Mouse (Mus musculus) liver, adult 10 weeks (tissue): ENCODE results near the gene Unc119b. TPM values are rescaled to one million over a fixed set of nuclear protein-coding genes. Genes with fewer than 3 reads are reported as not detected.

Source experiments
- polyA plus RNA-seq: library from polyadenylated mRNA; stranded (reverse); fragments of 350-450 nt; fragmentation: Illumina TruSeq; extraction: RNeasy Lipid Tissue Mini Kit (QIAGEN cat#74804); gene quantifications from one replicate; pipeline ENCODE4 v1.2.3, GENCODE M21; 2014; ENCODE audit warnings: low read depth, low replicate concordance

Unc119b gene
- 4.4 TPM for polyA plus RNA-seq

DNA sequence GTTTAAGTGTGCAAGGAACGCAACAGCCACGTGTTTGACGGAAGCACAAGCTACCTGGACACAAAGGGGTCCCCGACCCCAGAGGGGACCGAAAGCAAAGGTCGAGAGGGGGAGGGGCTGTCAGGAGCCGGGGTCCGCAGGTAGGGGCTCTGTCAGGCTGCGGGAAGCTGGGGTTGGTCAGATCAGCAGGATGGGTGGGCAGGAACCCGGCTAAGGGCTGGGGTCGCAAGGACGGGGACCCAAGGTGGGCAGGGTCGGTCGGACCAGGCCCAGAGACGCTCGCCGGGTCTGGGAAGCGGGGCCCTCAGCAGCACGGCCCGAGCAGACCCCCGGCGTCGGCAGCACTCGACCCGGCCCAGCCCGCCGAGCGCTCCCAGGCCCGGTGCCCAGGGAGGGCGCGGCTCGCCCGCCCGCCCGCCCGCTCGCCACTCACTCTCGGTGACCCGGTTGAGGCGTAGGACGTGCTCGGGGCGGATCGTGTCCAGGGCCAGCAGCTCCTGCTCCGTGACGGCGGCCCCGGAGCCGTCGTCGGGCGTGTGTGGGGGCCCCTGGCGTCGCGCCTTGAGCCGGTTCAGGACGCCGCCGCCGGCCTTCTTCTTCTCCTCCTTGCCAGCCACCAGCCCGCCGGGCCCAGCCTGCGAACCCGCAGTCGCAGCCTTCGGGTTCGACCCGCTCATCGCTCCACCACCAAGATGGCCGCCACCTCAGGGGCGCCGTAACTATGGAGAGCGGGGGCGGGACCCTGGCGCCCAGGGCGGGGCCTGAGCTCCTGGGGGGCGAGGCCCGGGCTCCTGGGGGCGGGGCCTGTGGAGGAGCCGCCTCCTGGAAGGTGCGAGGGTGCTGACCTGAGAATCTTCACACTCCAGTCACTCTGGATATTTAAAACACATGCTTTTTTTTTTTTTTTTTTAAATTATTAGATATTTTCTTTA, at the start of gene Unc119b:
Gene Unc119b, minus strand, starts transcription at position 742 of the 932 bp plus-strand sequence.

DNA sequence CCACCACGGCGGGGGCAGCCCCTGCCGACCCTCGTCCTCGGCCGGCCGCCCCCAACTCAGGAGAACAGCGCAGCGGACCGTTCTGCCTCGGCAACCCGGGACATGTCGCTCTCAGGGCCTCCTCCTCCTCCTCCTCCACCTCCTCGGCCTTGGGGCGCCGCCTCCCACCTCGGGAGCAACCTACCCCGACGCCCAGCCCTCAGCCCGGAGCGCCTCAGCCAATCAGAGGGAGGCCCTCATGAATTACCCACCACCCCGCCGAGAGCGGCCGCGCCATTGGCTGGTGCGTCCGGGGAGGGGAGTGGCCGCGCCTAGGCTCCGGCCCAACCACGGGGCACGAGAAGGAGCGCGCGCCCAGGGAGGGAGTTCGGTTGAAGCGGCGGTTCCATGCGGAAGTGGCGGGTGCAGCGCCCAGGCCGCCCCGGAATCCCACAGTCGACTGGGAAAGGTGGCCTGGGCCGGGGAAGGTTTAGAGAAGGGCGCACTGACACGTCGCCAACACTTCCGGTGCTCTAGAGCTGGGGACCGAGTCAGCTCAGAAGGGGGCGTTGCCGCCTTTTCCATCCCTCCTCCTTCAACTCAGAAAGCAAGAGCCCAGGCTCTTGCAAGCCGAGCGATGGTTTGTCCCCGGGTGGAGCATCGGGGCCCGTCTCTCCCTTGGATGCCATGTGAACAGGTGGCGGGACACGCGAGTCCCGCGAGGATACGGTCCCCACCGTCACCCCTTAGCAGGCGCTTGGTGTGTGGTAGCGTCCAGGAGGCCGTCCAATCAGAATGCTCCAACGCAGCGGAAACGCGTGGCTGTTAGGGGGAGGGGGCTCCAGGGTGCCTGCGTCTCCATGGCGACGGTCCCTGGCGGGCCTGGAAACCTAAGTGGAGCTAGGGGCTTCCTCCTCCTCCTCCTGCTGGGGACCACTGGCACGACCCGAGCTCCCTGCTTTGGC, 23.5 kb upstream of the Unc119b start, which contains the start of gene Mlec:
Gene Mlec, minus strand, starts transcription at position 140 of the 944 bp plus-strand sequence.

DNA sequence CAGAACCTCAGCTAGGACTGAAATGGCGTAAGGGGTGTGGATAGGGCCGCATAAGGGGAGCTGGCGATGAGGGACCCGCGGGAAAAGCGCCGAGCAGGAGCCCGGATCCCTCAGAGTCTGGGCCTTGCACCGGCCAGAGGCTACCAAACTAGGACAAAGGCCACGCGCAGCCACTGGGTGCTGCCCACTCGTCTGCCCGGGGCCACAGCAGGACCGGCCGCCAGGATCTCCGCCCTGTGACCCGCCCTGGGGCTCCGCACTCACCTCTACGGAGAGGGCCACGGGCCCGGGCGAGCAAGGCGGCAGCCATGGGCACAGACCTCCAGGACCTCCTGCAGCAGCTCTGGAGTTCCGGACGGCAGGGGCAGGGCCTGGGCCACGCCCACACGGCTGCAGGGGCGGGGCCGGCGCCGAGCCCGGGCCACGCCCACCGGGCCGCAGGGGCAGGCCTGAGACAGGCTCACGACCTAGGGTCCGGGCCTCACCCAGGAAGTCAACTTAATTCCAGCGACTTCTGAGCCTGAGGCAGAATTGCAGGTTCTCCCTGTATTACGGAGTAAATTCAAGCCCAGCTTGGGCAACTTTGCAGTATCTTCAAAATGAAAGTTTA, 15.7 kb downstream of the Unc119b start, which contains the start of gene Acads:
Gene Acads, minus strand, starts transcription at position 386 of the 610 bp plus-strand sequence.

DNA sequence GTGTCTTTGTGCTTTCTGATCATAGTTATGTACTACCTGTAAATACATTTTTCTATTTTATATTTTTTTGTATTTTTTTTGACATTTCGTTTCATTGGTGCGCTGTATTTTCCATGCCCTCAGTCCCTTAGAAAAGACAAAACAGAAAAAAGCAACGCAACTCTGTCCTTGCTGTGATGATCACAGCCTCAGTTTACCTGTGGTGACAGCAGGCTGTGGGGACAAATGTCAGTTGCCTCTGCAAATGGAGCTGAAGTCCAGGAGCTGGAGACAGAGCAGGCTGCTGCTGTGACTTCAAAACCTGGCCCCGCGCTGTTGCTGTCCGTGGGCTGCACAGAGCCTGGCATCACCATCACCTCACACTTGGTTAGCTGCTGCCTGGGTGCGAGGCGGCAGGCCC, 36.6 kb downstream of the Unc119b start, which contains the start of gene Gm10401:
Gene Gm10401, minus strand, starts transcription at position 101 of the 400 bp plus-strand sequence.

Other genes with a start within 250 kb of the Unc119b start
- gene Oasl2, start 238.0 kb downstream of the Unc119b start, polyA plus RNA-seq, result 8.3 TPM
- 1.8 TPM for gene Oasl1, start 211.7 kb downstream of the Unc119b start, polyA plus RNA-seq
- gene 2210016L21Rik, start 192.8 kb downstream of the Unc119b start, polyA plus RNA-seq, result 1.1 TPM
- 0.42 TPM for gene Hnf1a, start 163.9 kb downstream of the Unc119b start, polyA plus RNA-seq
- gene Sppl3, start 123.8 kb downstream of the Unc119b start, polyA plus RNA-seq, result 10.8 TPM
- gene Gm10401, start 36.7 kb downstream of the Unc119b start, polyA plus RNA-seq, result not detected
- gene Acads, start 15.6 kb downstream of the Unc119b start, polyA plus RNA-seq, result 11.7 TPM
- 26.9 TPM for gene Mlec, start 23.2 kb upstream of the Unc119b start, polyA plus RNA-seq
- gene Cabp1, start 59.4 kb upstream of the Unc119b start, polyA plus RNA-seq, result not detected
- 15.9 TPM for gene Pop5, start 100.9 kb upstream of the Unc119b start, polyA plus RNA-seq
- 28.3 TPM for gene Rnf10, start 137.9 kb upstream of the Unc119b start, polyA plus RNA-seq
- 13.9 TPM for gene Coq5, start 144.7 kb upstream of the Unc119b start, polyA plus RNA-seq
- gene Dynll1, start 166.0 kb upstream of the Unc119b start, polyA plus RNA-seq, result 72.8 TPM
- 21.8 TPM for gene Srsf9, start 192.2 kb upstream of the Unc119b start, polyA plus RNA-seq
- 31.2 TPM for gene Gatc, start 206.2 kb upstream of the Unc119b start, polyA plus RNA-seq
- gene Triap1, start 206.2 kb upstream of the Unc119b start, polyA plus RNA-seq, result 8.7 TPM
- gene Cox6a1, start 214.0 kb upstream of the Unc119b start, polyA plus RNA-seq, result 86.1 TPM